Mouse (Mus musculus): ENCODE data around the gene Hnrnpd.

Gene Hnrnpd

GRCm38 (mm10) chr5:99978699-99979442 lies at the start of gene Hnrnpd, which contains the start of gene 4930524J08Rik:
Gene Hnrnpd, minus strand, starts transcription at chr5:99978938.
Gene 4930524J08Rik, plus strand, starts transcription at chr5:99979061.
- DNase-seq, result peak; percentile 93 to 97

GRCm38 (mm10) chr5:100024868-100025267 lies 46.1 kb upstream of the Hnrnpd start:
- no peak for DNase-seq

GRCm38 (mm10) chr5:100024403-100024802 lies 45.7 kb upstream of the Hnrnpd start:
- no peak for DNase-seq

- no peak for DNase-seq
These were observed 41.4 kb upstream of the Hnrnpd start for GRCm38 (mm10) chr5:100020089-100020488.

GRCm38 (mm10) chr5:100012599-100012998 lies 33.9 kb upstream of the Hnrnpd start:
- no peak for DNase-seq

- DNase-seq, result no peak
These were observed 29.7 kb upstream of the Hnrnpd start for GRCm38 (mm10) chr5:100008485-100008884.

- DNase-seq, result no peak
These were observed 28.3 kb upstream of the Hnrnpd start for GRCm38 (mm10) chr5:100007040-100007375.

- DNase-seq, result no peak
These were observed 27.7 kb upstream of the Hnrnpd start for GRCm38 (mm10) chr5:100006324-100007039.

- DNase-seq, result no peak
These were observed 27.2 kb upstream of the Hnrnpd start for GRCm38 (mm10) chr5:100005896-100006295.

- no peak for DNase-seq
These were observed 26.7 kb upstream of the Hnrnpd start for GRCm38 (mm10) chr5:100005431-100005830.

- DNase-seq, result no peak
These were observed 25.2 kb upstream of the Hnrnpd start for GRCm38 (mm10) chr5:100003895-100004294.

GRCm38 (mm10) chr5:100000500-100000899 lies 21.8 kb upstream of the Hnrnpd start:
- no peak for DNase-seq

GRCm38 (mm10) chr5:100000048-100000447 lies 21.3 kb upstream of the Hnrnpd start:
- no peak for DNase-seq

GRCm38 (mm10) chr5:99994680-99995079 lies 15.9 kb upstream of the Hnrnpd start:
- no peak for DNase-seq

- no peak for DNase-seq
These were observed 15.4 kb upstream of the Hnrnpd start for GRCm38 (mm10) chr5:99994166-99994565.

GRCm38 (mm10) chr5:99983452-99984061 lies 4.8 kb upstream of the Hnrnpd start:
- no peak for DNase-seq

- DNase-seq, result peak; percentile 87 to 93
These were observed 1.0 kb downstream of the Hnrnpd start for GRCm38 (mm10) chr5:99977516-99978301.

GRCm38 (mm10) chr5:99976334-99976955 lies 2.3 kb downstream of the Hnrnpd start:
- DNase-seq, result no peak

GRCm38 (mm10) chr5:99975776-99976175 lies 3.0 kb downstream of the Hnrnpd start:
- DNase-seq, result no peak

GRCm38 (mm10) chr5:99975061-99975460 lies 3.7 kb downstream of the Hnrnpd start:
- no peak for DNase-seq

GRCm38 (mm10) chr5:99973941-99974340 lies 4.8 kb downstream of the Hnrnpd start:
- no peak for DNase-seq

- no peak for DNase-seq
These were observed 18.8 kb downstream of the Hnrnpd start for GRCm38 (mm10) chr5:99959960-99960359.
